Mouse (Mus musculus) intestine, postnatal 0 days (tissue): ENCODE measurements at regions not wholly inside any gene's neighbourhood (a gene's known extent, or its start where the extent isn't known, plus 50 kb on each side); places are given as distances from the start of the nearest gene placed in this dataset.

Source experiments
- ATAC-seq: fragments of 200-750 bp; cut with Nextera tagmentation; 2 replicates; pipeline ENCODE4 v1.8.0; 2017; ENCODE audit warnings: mild to moderate bottlenecking, moderate TSS enrichment, moderate library complexity
- H3K27ac ChIP-seq: fragments of 300-500 bp; sonication (generic); 2 replicates; pipeline ENCODE4 v1.5.1; 2014; ENCODE audit warnings: mild to moderate bottlenecking, low read depth, low read length, moderate library complexity
- H3K27me3 ChIP-seq: fragments of 300-500 bp; sonication (generic); replicated peaks from 2 replicates; pipeline ENCODE4 v1.6.1; 2014; ENCODE audit warnings: low read length, mixed read lengths; ENCODE audit not compliant: control insufficient read depth, insufficient read depth
- H3K36me3 ChIP-seq: fragments of 300-500 bp; sonication (generic); 2 replicates; pipeline ENCODE4 v1.6.1; 2014; ENCODE audit warnings: mild to moderate bottlenecking, moderate library complexity; ENCODE audit not compliant: control insufficient read depth, insufficient read depth
- H3K4me1 ChIP-seq: fragments of 300-500 bp; sonication (generic); replicated peaks from 2 replicates; pipeline ENCODE4 v1.6.1; 2014; ENCODE audit warnings: antibody characterized with exemption, low read length, mixed read lengths; ENCODE audit not compliant: control insufficient read depth, insufficient read depth
- H3K4me2 ChIP-seq: fragments of 300-500 bp; sonication (generic); replicated peaks from 2 replicates; pipeline ENCODE4 v1.6.1; 2014; ENCODE audit warnings: low read depth, mild to moderate bottlenecking, moderate library complexity
- H3K4me3 ChIP-seq: fragments of 300-500 bp; sonication (generic); 2 replicates; pipeline ENCODE4 v1.5.1; 2014; ENCODE audit warnings: low read depth, low read length
- H3K9ac ChIP-seq: fragments of 300-500 bp; sonication (generic); 2 replicates; pipeline ENCODE4 v1.6.1; 2014; ENCODE audit warnings: mild to moderate bottlenecking, low read depth, low read length
- H3K9me3 ChIP-seq: fragments of 300-500 bp; sonication (generic); 2 replicates; pipeline ENCODE4 v1.6.1; 2016; ENCODE audit warnings: mixed run types; ENCODE audit not compliant: control insufficient read depth
- CTCF ChIP-seq: sonication (generic); IDR thresholded peaks from 2 replicates; pipeline ENCODE4 v1.5.1; 2016; ENCODE audit warnings: low read depth, mild to moderate bottlenecking, control low read depth, antibody characterized with exemption, moderate library complexity
- WGBS: fragments of 180-500 bp; shearing (Covaris S2); extraction: QIAGEN DNeasy Blood & Tissue Kit; methylation state at CpG from one replicate; pipeline ENCODE4 v1.1.7; 2014; 5-methylcytosine and 5-hydroxymethylcytosine counted together

GRCm38 (mm10) chr13:71657898-71658297, 305.6 kb downstream of the Irx1 start:
- Histone ChIP-seq H3K4me1 (no peaks in the 10 kb centered on the region), H3K27me3 (no peaks in the 10 kb centered on the region), H3K9ac (no peak overlapping the region), H3K9me3 (no peaks in the 10 kb centered on the region), H3K4me3 (no peak overlapping the region), H3K27ac (no peak overlapping the region), H3K4me2 (no peak overlapping the region), H3K36me3 (no peaks in the 10 kb centered on the region)
- 52% methylated on average over 2 of the region's 2 CpGs for WGBS
- TF ChIP-seq CTCF = no peak
- no peak for ATAC-seq

- H3K9ac ChIP-seq = no peak overlapping the region
- no peaks in the 10 kb centered on the region for H3K9me3 ChIP-seq
- WGBS = 45% methylated on average over 6 of the region's 6 CpGs
- H3K36me3 ChIP-seq = no peaks in the 10 kb centered on the region
- TF ChIP-seq CTCF = no peak
- no peaks in the 10 kb centered on the region for H3K4me1 ChIP-seq
- no peak for ATAC-seq
- H3K4me3 ChIP-seq = no peak overlapping the region
- H3K27me3 ChIP-seq = no peaks in the 10 kb centered on the region
- no peak overlapping the region for H3K4me2 ChIP-seq
- no peak overlapping the region for H3K27ac ChIP-seq
These were observed 309.5 kb downstream of the Irx1 start for GRCm38 (mm10) chr13:71653939-71654467.

- no peaks in the 10 kb centered on the region for H3K4me1 ChIP-seq
These were observed 310.1 kb downstream of the Irx1 start for GRCm38 (mm10) chr13:71653212-71653938.

GRCm38 (mm10) chr13:71649876-71650275, 313.6 kb downstream of the Irx1 start:
- no peak overlapping the region for H3K9ac ChIP-seq
- 56% methylated on average over 2 of the region's 2 CpGs for WGBS
- H3K27me3 ChIP-seq = no peaks in the 10 kb centered on the region
- no peaks in the 10 kb centered on the region for H3K9me3 ChIP-seq
- no peak overlapping the region for H3K4me3 ChIP-seq
- H3K27ac ChIP-seq = no peak overlapping the region
- no peaks in the 10 kb centered on the region for H3K4me1 ChIP-seq
- no peak for ATAC-seq
- TF ChIP-seq CTCF = no peak
- no peak overlapping the region for H3K4me2 ChIP-seq
- no peaks in the 10 kb centered on the region for H3K36me3 ChIP-seq

More at GRCm38 (mm10) chr13:71653212-71653938, 310.1 kb downstream of the Irx1 start:
- TF ChIP-seq CTCF = no peak
- Histone ChIP-seq H3K9me3 (no peaks in the 10 kb centered on the region), H3K9ac (no peak overlapping the region), H3K4me3 (no peak overlapping the region), H3K36me3 (no peaks in the 10 kb centered on the region), H3K27me3 (no peaks in the 10 kb centered on the region), H3K4me2 (no peak overlapping the region), H3K27ac (no peak overlapping the region)
- ATAC-seq = no peak
- WGBS = 30% methylated on average over 8 of the region's 8 CpGs

GRCm38 (mm10) chr13:71649031-71649430, 314.5 kb downstream of the Irx1 start:
- H3K27me3 ChIP-seq = no peaks in the 10 kb centered on the region
- no peak for ATAC-seq
- H3K4me1 ChIP-seq = no peaks in the 10 kb centered on the region
- no peak for TF ChIP-seq CTCF
- no peak overlapping the region for H3K4me2 ChIP-seq
- 71% methylated on average over 2 of the region's 2 CpGs for WGBS
- no peak overlapping the region for H3K4me3 ChIP-seq
- H3K27ac ChIP-seq = no peak overlapping the region
- no peaks in the 10 kb centered on the region for H3K36me3 ChIP-seq
- H3K9me3 ChIP-seq = no peaks in the 10 kb centered on the region
- H3K9ac ChIP-seq = no peak overlapping the region

- 48% methylated on average over 2 of the region's 2 CpGs for WGBS
These were observed 332.1 kb downstream of the Irx1 start for GRCm38 (mm10) chr13:71631447-71631846.

More at GRCm38 (mm10) chr13:71631447-71631846, 332.1 kb downstream of the Irx1 start:
- ATAC-seq = no peak
- H3K9ac ChIP-seq = no peak overlapping the region
- H3K27ac ChIP-seq = no peak overlapping the region
- H3K27me3 ChIP-seq = no peaks in the 10 kb centered on the region
- no peak for TF ChIP-seq CTCF
- H3K9me3 ChIP-seq = no peaks in the 10 kb centered on the region
- no peaks in the 10 kb centered on the region for H3K36me3 ChIP-seq
- H3K4me1 ChIP-seq = no peaks in the 10 kb centered on the region
- H3K4me2 ChIP-seq = no peak overlapping the region
- H3K4me3 ChIP-seq = no peak overlapping the region
